Mouse (Mus musculus) hindbrain, embryonic 15.5 days (tissue): Measurements from ENCODE around the gene Espnl. TPM values are rescaled to one million over a fixed set of nuclear protein-coding genes. Genes with fewer than 3 reads are reported as not detected.

Experiments used
- ATAC-seq: fragments of 200-750 bp; cut with Nextera tagmentation; 2 replicates; pipeline ENCODE4 v1.8.0; 2017; ENCODE audit warnings: low read depth, moderate number of reproducible peaks, moderate TSS enrichment; ENCODE audit not compliant: low FRiP score
- H3K27ac ChIP-seq: fragments of 300-500 bp; sonication (generic); replicated peaks from 2 replicates; pipeline ENCODE4 v1.5.1; 2015; ENCODE audit warnings: mild to moderate bottlenecking, inconsistent platforms
- H3K27me3 ChIP-seq: fragments of 300-500 bp; sonication (generic); 2 replicates; pipeline ENCODE4 v1.6.1; 2015; ENCODE audit warnings: control low read depth, inconsistent platforms
- H3K36me3 ChIP-seq: fragments of 300-500 bp; sonication (generic); 2 replicates; pipeline ENCODE4 v1.6.1; 2015; ENCODE audit warnings: control low read depth, inconsistent platforms
- H3K4me1 ChIP-seq: fragments of 300-500 bp; sonication (generic); replicated peaks from 2 replicates; pipeline ENCODE4 v1.6.1; 2015; ENCODE audit warnings: control low read depth, inconsistent platforms
- H3K4me2 ChIP-seq: fragments of 300-500 bp; sonication (generic); 2 replicates; pipeline ENCODE4 v1.6.1; 2015; ENCODE audit warnings: moderate library complexity, mild to moderate bottlenecking, inconsistent platforms
- H3K4me3 ChIP-seq: fragments of 300-500 bp; sonication (generic); 2 replicates; pipeline ENCODE4 v1.5.1; 2015; ENCODE audit warnings: mild to moderate bottlenecking, inconsistent platforms
- H3K9ac ChIP-seq: fragments of 300-500 bp; sonication (generic); 2 replicates; pipeline ENCODE4 v1.6.1; 2015; ENCODE audit warnings: inconsistent platforms
- H3K9me3 ChIP-seq: fragments of 300-500 bp; sonication (generic); 2 replicates; pipeline ENCODE4 v1.6.1; 2016; ENCODE audit warnings: control low read depth, inconsistent platforms
- WGBS: fragments of 180-500 bp; shearing (Covaris S2); methylation state at CpG from one replicate; pipeline ENCODE4 v1.1.7; 2015; 5-methylcytosine and 5-hydroxymethylcytosine counted together
- polyA plus RNA-seq: library from polyadenylated mRNA; unstranded; fragments of >200 nt; fragmentation: Nextera tagmentation; extraction: Ambion mirVana; gene quantifications from 2 replicates; pipeline ENCODE4 v1.2.1, GENCODE M21; 2015

The Espnl gene
- polyA plus RNA-seq, 1 experiment from 2014 or later, result 0.18 TPM

GRCm38 (mm10) chr1:91299026-91299706 is 22.7 kb upstream of the Espnl start:
- Histone ChIP-seq H3K27ac (no peak overlapping the region), H3K36me3 (no peaks in the 10 kb centered on the region)
- no peak for ATAC-seq

GRCm38 (mm10) chr1:91299707-91300426 is 22.0 kb upstream of the Espnl start:
- no peak overlapping the region for H3K9ac ChIP-seq
- no peak for ATAC-seq
- 80% methylated on average over 5 of the region's 5 CpGs for WGBS

More at GRCm38 (mm10) chr1:91299026-91299706, 22.7 kb upstream of the Espnl start:
- H3K4me2 ChIP-seq, result peak overlapping the region; percentile 74
- H3K9me3 ChIP-seq, result no peaks in the 10 kb centered on the region
- peaks cover 7% of the 10 kb centered on the region for H3K4me1 ChIP-seq
- peak overlapping the region; percentile 94 for H3K4me3 ChIP-seq
- peak overlapping the region; percentile 28 for H3K9ac ChIP-seq
- WGBS, result 83% methylated on average over 13 of the region's 13 CpGs
- H3K27me3 ChIP-seq, result no peaks in the 10 kb centered on the region

GRCm38 (mm10) chr1:91301206-91301920 is 20.5 kb upstream of the Espnl start:
- Histone ChIP-seq H3K4me3 (no peak overlapping the region), H3K4me2 (no peak overlapping the region), H3K27me3 (no peaks in the 10 kb centered on the region), H3K27ac (no peak overlapping the region), H3K4me1 (peaks cover 7% of the 10 kb centered on the region), H3K36me3 (peaks cover 8% of the 10 kb centered on the region; the same call in 1 of the 2 replicates), H3K9me3 (no peaks in the 10 kb centered on the region), H3K9ac (no peak overlapping the region)
- no peak for ATAC-seq
- 74% methylated on average over 3 of the region's 3 CpGs for WGBS

More at GRCm38 (mm10) chr1:91299707-91300426, 22.0 kb upstream of the Espnl start:
- Histone ChIP-seq H3K27ac (no peak overlapping the region), H3K4me1 (peaks cover 7% of the 10 kb centered on the region), H3K9me3 (no peaks in the 10 kb centered on the region), H3K27me3 (no peaks in the 10 kb centered on the region), H3K36me3 (no peaks in the 10 kb centered on the region), H3K4me2 (no peak overlapping the region), H3K4me3 (no peak overlapping the region)

DNA sequence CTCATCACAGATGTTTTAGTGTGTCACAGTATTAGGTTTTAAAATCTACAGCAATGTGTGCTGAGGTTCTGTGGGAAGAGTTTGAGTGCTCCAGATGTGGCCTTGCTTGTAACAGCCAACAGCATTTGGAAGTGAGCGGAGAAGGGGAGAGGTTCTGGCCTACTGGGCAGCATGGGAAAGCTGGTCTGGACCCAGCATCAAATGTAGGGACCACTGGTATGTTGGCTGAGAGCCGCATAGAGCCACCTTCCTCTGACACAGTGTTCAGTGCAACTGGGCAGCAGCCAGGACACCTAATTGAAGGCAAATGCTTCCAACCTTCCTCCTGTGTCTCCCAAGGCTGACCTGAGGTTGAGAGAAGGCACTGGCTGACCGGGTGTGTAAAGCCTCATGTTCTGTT is 19.9 kb upstream of the Espnl start:
- H3K4me2 ChIP-seq, result no peak overlapping the region
- no peak overlapping the region for H3K9ac ChIP-seq
- ATAC-seq, result no peak
- WGBS, result 88% methylated on average over 3 of the region's 3 CpGs
- H3K4me1 ChIP-seq, result peaks cover 7% of the 10 kb centered on the region
- H3K27ac ChIP-seq, result no peak overlapping the region
- peaks cover 9% of the 10 kb centered on the region; the same call in 1 of the 2 replicates for H3K36me3 ChIP-seq
- H3K4me3 ChIP-seq, result no peak overlapping the region
- H3K27me3 ChIP-seq, result no peaks in the 10 kb centered on the region
- no peaks in the 10 kb centered on the region for H3K9me3 ChIP-seq

- no peak overlapping the region for H3K27ac ChIP-seq
- no peak for ATAC-seq
- no peak overlapping the region for H3K4me2 ChIP-seq
- no peaks in the 10 kb centered on the region for H3K9me3 ChIP-seq
- H3K27me3 ChIP-seq, result no peaks in the 10 kb centered on the region
- H3K4me1 ChIP-seq, result no peaks in the 10 kb centered on the region
- no peak overlapping the region for H3K4me3 ChIP-seq
- 91% methylated on average over 4 of the region's 4 CpGs for WGBS
- H3K36me3 ChIP-seq, result peaks cover 20% of the 10 kb centered on the region; the same call in 1 of the 2 replicates
- H3K9ac ChIP-seq, result no peak overlapping the region
Measured at GRCm38 (mm10) chr1:91304621-91305020, 17.3 kb upstream of the Espnl start.

DNA sequence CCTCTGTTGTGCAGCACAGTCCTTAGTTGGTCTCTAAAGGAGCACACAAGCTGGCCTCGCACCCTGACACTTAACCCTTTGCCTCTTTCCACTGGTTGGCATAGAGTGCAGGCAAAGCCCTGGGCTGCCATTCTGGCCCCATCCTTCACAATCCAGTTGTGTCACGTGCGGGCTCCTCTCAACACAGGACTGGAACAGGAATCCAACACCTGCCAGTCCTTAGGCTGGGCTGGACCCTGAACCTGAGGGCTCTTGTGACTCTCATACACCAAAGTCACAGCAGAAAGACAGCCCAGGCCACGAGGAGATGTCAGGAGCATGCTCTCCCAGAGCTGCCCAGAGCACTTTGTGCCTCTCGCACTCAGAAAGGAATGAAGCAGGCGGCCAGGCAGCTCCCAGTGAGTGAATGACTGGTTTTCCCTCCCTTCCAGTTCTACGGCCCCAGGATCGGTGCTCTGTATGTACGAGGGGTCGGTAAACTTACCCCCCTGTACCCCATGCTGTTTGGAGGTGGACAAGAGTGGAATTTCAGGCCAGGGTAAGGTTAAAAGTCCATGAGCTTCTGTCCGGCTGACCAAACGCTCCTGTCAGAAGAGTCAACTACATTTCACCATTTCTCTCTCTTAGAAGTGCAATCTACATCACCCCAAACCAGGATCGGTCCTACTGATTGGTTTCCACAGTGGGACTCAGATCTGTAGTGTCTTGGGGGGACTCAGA is 12.3 kb upstream of the Espnl start:
- Histone ChIP-seq H3K27me3 (no peaks in the 10 kb centered on the region), H3K36me3 (peaks cover 28% of the 10 kb centered on the region; the same call in 1 of the 2 replicates)

GRCm38 (mm10) chr1:91312273-91312672 is 9.6 kb upstream of the Espnl start:
- Histone ChIP-seq H3K4me1 (no peaks in the 10 kb centered on the region), H3K27ac (no peak overlapping the region), H3K4me2 (no peak overlapping the region), H3K9me3 (no peaks in the 10 kb centered on the region), H3K36me3 (peaks cover 16% of the 10 kb centered on the region; the same call in 1 of the 2 replicates), H3K9ac (no peak overlapping the region), H3K4me3 (no peak overlapping the region), H3K27me3 (no peaks in the 10 kb centered on the region)
- 96% methylated on average over 4 of the region's 4 CpGs for WGBS
- ATAC-seq, result no peak

More for the DNA sequence above, 12.3 kb upstream of the Espnl start:
- no peak for ATAC-seq
- H3K4me1 ChIP-seq, result no peaks in the 10 kb centered on the region
- H3K4me2 ChIP-seq, result no peak overlapping the region
- H3K9ac ChIP-seq, result no peak overlapping the region
- H3K9me3 ChIP-seq, result no peaks in the 10 kb centered on the region
- H3K27ac ChIP-seq, result no peak overlapping the region
- WGBS, result 93% methylated on average over 13 of the region's 13 CpGs
- no peak overlapping the region for H3K4me3 ChIP-seq

DNA sequence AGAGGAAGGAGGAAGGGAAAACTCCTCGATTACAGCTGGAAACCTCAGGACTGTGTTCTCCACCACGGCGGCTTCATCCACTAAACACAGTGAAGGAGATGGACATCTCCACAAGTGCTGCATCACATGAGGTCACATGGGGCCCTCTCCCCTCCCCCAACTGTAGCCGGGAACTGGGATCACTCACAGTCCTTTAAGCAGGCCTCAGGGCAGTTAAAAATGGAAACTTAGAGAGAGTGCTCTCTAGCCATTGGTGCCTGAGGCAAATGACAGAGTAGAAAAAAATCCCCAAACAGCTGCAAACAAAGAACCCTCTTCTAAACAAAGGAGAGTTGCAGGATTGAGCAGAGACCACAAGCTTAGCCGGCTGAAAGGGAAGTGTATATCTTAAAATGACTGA is 8.6 kb upstream of the Espnl start:
- no peak overlapping the region for H3K4me2 ChIP-seq
- H3K9me3 ChIP-seq, result no peaks in the 10 kb centered on the region
- ATAC-seq, result no peak
- no peak overlapping the region for H3K27ac ChIP-seq
- H3K4me1 ChIP-seq, result no peaks in the 10 kb centered on the region
- 42% methylated on average over 5 of the region's 5 CpGs for whole genome bisulfite sequencing
- H3K9ac ChIP-seq, result no peak overlapping the region
- H3K36me3 ChIP-seq, result peaks cover 16% of the 10 kb centered on the region; the same call in 1 of the 2 replicates
- H3K27me3 ChIP-seq, result no peaks in the 10 kb centered on the region
- H3K4me3 ChIP-seq, result no peak overlapping the region

- no peaks in the 10 kb centered on the region for H3K27me3 ChIP-seq
- no peaks in the 10 kb centered on the region for H3K9me3 ChIP-seq
- H3K9ac ChIP-seq, result no peak overlapping the region
- H3K27ac ChIP-seq, result no peak overlapping the region
- H3K4me2 ChIP-seq, result no peak overlapping the region
- no peak for ATAC-seq
- whole genome bisulfite sequencing, result 93% methylated on average over 6 of the region's 6 CpGs
- no peak overlapping the region for H3K4me3 ChIP-seq
- H3K4me1 ChIP-seq, result no peaks in the 10 kb centered on the region
- H3K36me3 ChIP-seq, result 0 out of 2 replicates have a peak, but pooled peaks cover 3% of the 10 kb centered on the region
Measured at GRCm38 (mm10) chr1:91317656-91318055, 4.2 kb upstream of the Espnl start.

GRCm38 (mm10) chr1:91324646-91325045 is 2.8 kb downstream of the Espnl start:
- H3K27me3 ChIP-seq, result no peaks in the 10 kb centered on the region
- 91% methylated on average over 2 of the region's 2 CpGs for WGBS
- ATAC-seq, result no peak
- H3K4me1 ChIP-seq, result no peaks in the 10 kb centered on the region
- H3K4me2 ChIP-seq, result no peak overlapping the region
- no peak overlapping the region for H3K9ac ChIP-seq
- no peaks in the 10 kb centered on the region for H3K36me3 ChIP-seq
- no peak overlapping the region for H3K4me3 ChIP-seq
- no peak overlapping the region for H3K27ac ChIP-seq
- H3K9me3 ChIP-seq, result no peaks in the 10 kb centered on the region

DNA sequence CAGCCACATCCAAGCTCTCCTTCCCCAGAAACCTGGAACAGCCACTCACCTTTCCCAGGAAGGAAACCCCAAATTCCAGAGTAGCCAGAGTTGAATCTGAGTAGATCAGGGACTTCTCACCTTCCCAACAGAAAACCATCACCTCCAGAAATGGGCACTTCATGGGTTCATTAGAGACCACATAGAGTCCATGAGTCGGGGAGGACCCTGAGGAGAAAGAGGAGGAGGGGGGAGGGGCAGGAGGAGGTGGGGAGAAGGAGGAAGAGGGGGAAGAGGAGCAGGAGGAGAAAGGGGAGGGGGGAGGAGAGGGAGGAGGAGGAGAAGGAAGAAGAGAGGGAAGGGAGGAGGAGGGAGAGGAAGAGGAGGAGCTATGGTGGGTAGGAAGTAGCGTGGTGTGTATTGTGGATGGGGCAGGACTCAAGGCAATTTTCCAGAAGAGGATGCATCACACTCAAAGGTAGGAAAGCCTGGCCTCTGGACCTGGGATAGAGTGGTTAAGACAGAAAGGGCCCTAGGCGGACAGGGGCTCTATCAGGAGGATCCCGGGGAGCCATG is 3.7 kb downstream of the Espnl start:
- ATAC-seq, result no peak
- Histone ChIP-seq H3K9ac (no peak overlapping the region), H3K4me2 (no peak overlapping the region), H3K36me3 (no peaks in the 10 kb centered on the region), H3K4me3 (no peak overlapping the region), H3K27ac (no peak overlapping the region), H3K4me1 (no peaks in the 10 kb centered on the region), H3K27me3 (no peaks in the 10 kb centered on the region), H3K9me3 (no peaks in the 10 kb centered on the region)
- 79% methylated on average over 4 of the region's 4 CpGs for WGBS
